Mouse (Mus musculus): ENCODE results near the gene Elf1. TPM values are rescaled to one million over a fixed set of nuclear protein-coding genes. Genes with fewer than 3 reads are reported as not detected.

Gene Elf1
- polyA plus RNA-seq, 1 experiment, result 3.9 TPM

DNA sequence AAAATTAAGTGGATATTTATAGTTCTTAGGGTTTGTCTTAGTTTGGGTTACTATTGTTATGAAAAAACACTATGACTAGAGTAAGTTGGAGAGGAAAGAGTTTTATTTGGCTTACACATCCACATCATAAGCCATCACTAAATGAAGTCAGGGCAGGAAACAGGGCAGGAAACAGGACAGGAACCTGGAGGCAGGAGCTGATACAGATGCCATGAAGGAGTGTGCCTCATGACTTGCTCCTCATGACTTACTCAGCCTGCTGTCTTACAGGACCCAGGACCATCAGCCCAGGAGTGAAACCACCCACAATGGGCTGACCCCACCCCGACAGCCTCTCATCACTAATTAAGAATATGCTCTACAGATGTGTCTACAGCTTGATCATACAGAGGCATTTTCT is 93.4 kb downstream of the Elf1 start:
- peaks cover 4% of the 10 kb centered on the region; the same call in 1 of the 2 replicates for H3K4me1 ChIP-seq (ENCODE audit: control insufficient read depth, insufficient read depth, low read length)
- no peaks in the 10 kb centered on the region for H3K27me3 ChIP-seq (ENCODE audit: control insufficient read depth, insufficient read depth, low read length)
- H3K4me3 ChIP-seq (ENCODE audit: control insufficient read depth, low read depth, low read length), result no peak overlapping the region
- no peak overlapping the region for H3K27ac ChIP-seq (ENCODE audit: control insufficient read depth, insufficient read depth, low read depth, low read length)
- no peaks in the 10 kb centered on the region for H3K36me3 ChIP-seq (ENCODE audit: control insufficient read depth, insufficient read depth, low read length)
- TF ChIP-seq CTCF (IDR thresholded peaks at IDR 0.05; ENCODE audit: control insufficient read depth, insufficient read depth, insufficient replicate concordance, low read depth, low read length) (no peak), POLR2A (IDR thresholded peaks at IDR 0.05; ENCODE audit: control insufficient read depth, low read depth, low read length) (no peak)

GRCm38 (mm10) chr14:79583526-79584245 is 102.7 kb downstream of the Elf1 start:
- no peaks in the 10 kb centered on the region; the same call in 1 of the 2 replicates for H3K36me3 ChIP-seq (ENCODE audit: control insufficient read depth, insufficient read depth, low read length)
- TF ChIP-seq POLR2A (IDR thresholded peaks at IDR 0.05; ENCODE audit: control insufficient read depth, low read depth, low read length) (no peak), CTCF (IDR thresholded peaks at IDR 0.05; ENCODE audit: control insufficient read depth, insufficient read depth, insufficient replicate concordance, low read depth, low read length) (no peak)
- H3K27ac ChIP-seq (ENCODE audit: control insufficient read depth, insufficient read depth, low read depth, low read length), result no peak overlapping the region
- H3K27me3 ChIP-seq (ENCODE audit: control insufficient read depth, insufficient read depth, low read length), result no peaks in the 10 kb centered on the region
- peaks cover 3% of the 10 kb centered on the region; the same call in 1 of the 2 replicates for H3K4me1 ChIP-seq (ENCODE audit: control insufficient read depth, insufficient read depth, low read length)
- no peak overlapping the region for H3K4me3 ChIP-seq (ENCODE audit: control insufficient read depth, low read depth, low read length)

DNA sequence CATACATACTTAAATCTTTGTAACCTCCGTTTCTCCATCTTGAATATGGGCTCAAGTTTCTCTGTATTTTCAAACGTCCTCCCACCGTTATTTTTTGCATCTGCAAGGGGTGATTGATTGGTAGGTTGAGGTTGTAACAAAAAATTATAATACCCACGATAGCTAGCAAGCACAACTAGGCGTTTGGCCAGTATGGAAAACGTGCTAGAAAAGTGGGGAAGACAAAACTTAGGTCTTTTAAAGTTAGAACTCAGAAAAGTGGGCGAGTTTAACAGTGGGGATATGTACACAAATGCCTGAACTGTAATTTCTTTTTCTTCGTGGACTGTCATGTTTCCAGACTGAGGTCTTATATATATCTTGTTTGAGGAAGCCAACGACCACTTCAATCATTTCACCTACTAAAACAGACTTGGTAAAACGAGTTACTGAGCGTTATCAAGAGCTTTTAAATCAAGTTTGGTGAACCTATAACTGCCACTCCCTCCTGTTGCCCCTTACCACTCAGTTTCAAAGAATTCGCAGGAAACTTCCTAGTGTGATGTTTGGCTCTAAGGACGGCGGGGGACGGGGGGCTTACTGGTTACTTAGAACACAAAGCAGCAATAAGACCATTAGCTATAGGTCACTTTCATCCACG is 105.6 kb downstream of the Elf1 start:
- no peaks in the 10 kb centered on the region; the same call in 1 of the 2 replicates for H3K36me3 ChIP-seq (ENCODE audit: control insufficient read depth, insufficient read depth, low read length)
- peak overlapping the region; percentile 99 for H3K27ac ChIP-seq (ENCODE audit: control insufficient read depth, insufficient read depth, low read depth, low read length)
- H3K4me3 ChIP-seq (ENCODE audit: control insufficient read depth, low read depth, low read length), result peak overlapping the region; percentile 97
- no peaks in the 10 kb centered on the region for H3K27me3 ChIP-seq (ENCODE audit: control insufficient read depth, insufficient read depth, low read length)
- peaks cover 3% of the 10 kb centered on the region; the same call in 1 of the 2 replicates for H3K4me1 ChIP-seq (ENCODE audit: control insufficient read depth, insufficient read depth, low read length)
- TF ChIP-seq POLR2A (IDR thresholded peaks at IDR 0.05; ENCODE audit: control insufficient read depth, low read depth, low read length) (no peak), CTCF (IDR thresholded peaks at IDR 0.05; ENCODE audit: control insufficient read depth, insufficient read depth, insufficient replicate concordance, low read depth, low read length) (no peak)

DNA sequence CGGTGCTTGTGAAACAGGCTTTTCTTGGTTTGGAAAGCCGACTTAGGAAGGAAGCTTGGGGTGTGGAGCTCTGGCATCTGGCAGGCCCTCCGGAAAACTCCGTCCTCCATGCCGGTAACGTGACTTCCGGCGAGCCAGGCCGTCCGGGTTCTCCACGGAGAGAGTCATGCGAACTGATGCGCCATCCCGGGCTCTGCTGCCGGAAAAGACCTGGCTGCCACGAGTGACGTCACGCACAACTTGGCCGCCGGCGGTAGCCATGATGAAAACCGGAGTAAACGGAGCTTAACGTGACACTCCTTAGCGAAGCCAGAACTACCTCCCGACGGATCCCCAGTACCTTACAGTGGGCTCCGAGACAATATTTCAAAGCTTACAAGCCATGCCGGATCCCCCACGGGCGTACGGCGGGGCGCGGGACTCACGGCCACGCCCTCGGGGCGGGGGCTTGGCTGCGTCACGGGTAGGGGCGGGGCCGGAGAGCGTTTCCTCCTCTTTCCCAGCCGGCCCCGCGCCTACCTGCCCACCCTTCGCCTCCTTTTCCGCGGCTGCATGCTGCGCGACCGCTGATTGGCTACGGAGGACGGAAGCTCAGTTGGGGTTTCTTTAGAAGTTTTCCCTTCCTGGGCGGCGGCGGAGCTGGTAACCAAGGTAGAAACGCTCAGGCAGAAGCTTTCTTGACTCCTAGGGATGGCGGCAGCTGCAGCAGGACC is 106.3 kb downstream of the Elf1 start, which contains the start of gene Sugt1:
Sugt1 (plus strand) TSS at position 553 of the 713 bp plus-strand sequence.
- peak within 1 kb of the TSS; percentile 97 for H3K4me3 ChIP-seq (ENCODE audit: control insufficient read depth, low read depth, low read length)
- H3K27ac ChIP-seq (ENCODE audit: control insufficient read depth, insufficient read depth, low read depth, low read length), result peak within 1 kb of the TSS; percentile 99
- TF ChIP-seq CTCF (IDR thresholded peaks at IDR 0.05; ENCODE audit: control insufficient read depth, insufficient read depth, insufficient replicate concordance, low read depth, low read length), result no peak
- TF ChIP-seq POLR2A (IDR thresholded peaks at IDR 0.05; ENCODE audit: control insufficient read depth, low read depth, low read length), result peak; percentile 58
- no peaks in the 10 kb centered on the region; the same call in 1 of the 2 replicates for H3K36me3 ChIP-seq (ENCODE audit: control insufficient read depth, insufficient read depth, low read length)
- peaks cover 3% of the 10 kb centered on the region; the same call in 1 of the 2 replicates for H3K4me1 ChIP-seq (ENCODE audit: control insufficient read depth, insufficient read depth, low read length)
- H3K27me3 ChIP-seq (ENCODE audit: control insufficient read depth, insufficient read depth, low read length), result no peaks in the 10 kb centered on the region

GRCm38 (mm10) chr14:79587852-79588229 is 106.8 kb downstream of the Elf1 start:
- TF ChIP-seq POLR2A (IDR thresholded peaks at IDR 0.05; ENCODE audit: control insufficient read depth, low read depth, low read length), result no peak
- no peak for TF ChIP-seq CTCF (IDR thresholded peaks at IDR 0.05; ENCODE audit: control insufficient read depth, insufficient read depth, insufficient replicate concordance, low read depth, low read length)
- peaks cover 3% of the 10 kb centered on the region; the same call in 1 of the 2 replicates for H3K4me1 ChIP-seq (ENCODE audit: control insufficient read depth, insufficient read depth, low read length)
- H3K4me3 ChIP-seq (ENCODE audit: control insufficient read depth, low read depth, low read length), result peak overlapping the region; percentile 97
- no peaks in the 10 kb centered on the region; the same call in 1 of the 2 replicates for H3K36me3 ChIP-seq (ENCODE audit: control insufficient read depth, insufficient read depth, low read length)
- H3K27ac ChIP-seq (ENCODE audit: control insufficient read depth, insufficient read depth, low read depth, low read length), result peak overlapping the region; percentile 78
- H3K27me3 ChIP-seq (ENCODE audit: control insufficient read depth, insufficient read depth, low read length), result no peaks in the 10 kb centered on the region

GRCm38 (mm10) chr14:79588534-79588951 is 107.5 kb downstream of the Elf1 start:
- H3K27ac ChIP-seq (ENCODE audit: control insufficient read depth, insufficient read depth, low read depth, low read length), result no peak overlapping the region
- peak overlapping the region; percentile 76 for H3K4me3 ChIP-seq (ENCODE audit: control insufficient read depth, low read depth, low read length)
- no peaks in the 10 kb centered on the region for H3K27me3 ChIP-seq (ENCODE audit: control insufficient read depth, insufficient read depth, low read length)
- TF ChIP-seq POLR2A (IDR thresholded peaks at IDR 0.05; ENCODE audit: control insufficient read depth, low read depth, low read length), result no peak
- no peak for TF ChIP-seq CTCF (IDR thresholded peaks at IDR 0.05; ENCODE audit: control insufficient read depth, insufficient read depth, insufficient replicate concordance, low read depth, low read length)
- H3K36me3 ChIP-seq (ENCODE audit: control insufficient read depth, insufficient read depth, low read length), result no peaks in the 10 kb centered on the region; the same call in 1 of the 2 replicates
- peaks cover 3% of the 10 kb centered on the region; the same call in 1 of the 2 replicates for H3K4me1 ChIP-seq (ENCODE audit: control insufficient read depth, insufficient read depth, low read length)
